Mouse (Mus musculus): ENCODE results near the gene Dll4.

GRCm38 (mm10) chr2:119324576-119325318 lies 837 bp upstream of the Dll4 start:
- no peak for TF ChIP-seq EP300 (IDR thresholded peaks at IDR 0.05)
- TF ChIP-seq CTCF (IDR thresholded peaks at IDR 0.05), result no peak

Data from lung, postnatal 0 days (tissue).